Mouse (Mus musculus): ENCODE results near the gene Slc51a. TPM values are rescaled to one million over a fixed set of nuclear protein-coding genes. Genes with fewer than 3 reads are reported as not detected.

Slc51a gene
- 0.12 TPM for polyA plus RNA-seq (2017; shearing (Covaris generic))

GRCm38 (mm10) chr16:32487234-32488111 is at the start of gene Slc51a:
Gene Slc51a (minus strand): TSS chr16:32487879.

GRCm38 (mm10) chr16:32495965-32496364 is 8.3 kb upstream of the Slc51a start, which contains the start of gene Zdhhc19:
Gene Zdhhc19 (plus strand): TSS chr16:32496265.

GRCm38 (mm10) chr16:32430474-32431046 is 57.1 kb downstream of the Slc51a start, which contains the start of gene Pcyt1a:
Gene Pcyt1a (plus strand): TSS chr16:32430921.

Other genes with a start within 250 kb of the Slc51a start
- 15.2 TPM for gene Fbxo45, start 240.7 kb downstream of the Slc51a start, polyA plus RNA-seq (2017; shearing (Covaris generic))
- gene Wdr53, start 240.7 kb downstream of the Slc51a start, polyA plus RNA-seq (2017; shearing (Covaris generic)): 20.8 TPM
- gene Smco1, start 216.4 kb downstream of the Slc51a start, polyA plus RNA-seq (2017; shearing (Covaris generic)): not detected
- gene Rnf168, start 210.4 kb downstream of the Slc51a start, polyA plus RNA-seq (2017; shearing (Covaris generic)): 23.2 TPM
- 24.5 TPM for gene Ubxn7, start 155.6 kb downstream of the Slc51a start, polyA plus RNA-seq (2017; shearing (Covaris generic))
- gene Tm4sf19, start 87.4 kb downstream of the Slc51a start, polyA plus RNA-seq (2017; shearing (Covaris generic)): not detected
- 2.2 TPM for gene Tctex1d2, start 68.2 kb downstream of the Slc51a start, polyA plus RNA-seq (2017; shearing (Covaris generic))
- gene Pcyt1a, start 57.0 kb downstream of the Slc51a start, polyA plus RNA-seq (2017; shearing (Covaris generic)): 10.5 TPM
- not detected for gene Zdhhc19, start 8.4 kb upstream of the Slc51a start, polyA plus RNA-seq (2017; shearing (Covaris generic))
- gene Tfrc, start 121.0 kb upstream of the Slc51a start, polyA plus RNA-seq (2017; shearing (Covaris generic)): 28.8 TPM
- gene Tnk2, start 156.0 kb upstream of the Slc51a start, polyA plus RNA-seq (2017; shearing (Covaris generic)): 20.3 TPM
- 0.04 TPM for gene Muc4, start 248.0 kb upstream of the Slc51a start, polyA plus RNA-seq (2017; shearing (Covaris generic))

Data from CD4-positive, CD25-positive, alpha-beta regulatory T cell (primary cell).